Mouse (Mus musculus) inflammation-experienced regulatory T-cells (primary cell): ENCODE measurements around the gene Rpp21. TPM values are rescaled to one million over a fixed set of nuclear protein-coding genes. Genes with fewer than 3 reads are reported as not detected.

Experiments
- polyA plus RNA-seq, 2 experiments: library from polyadenylated mRNA; unstranded; fragments of 100-300 nt; shearing (Covaris generic); gene quantifications; one replicate each; pipeline ENCODE4 v1.2.1; 2017

Rpp21 gene
- polyA plus RNA-seq: 100 to 1,000 TPM; 154 to 160 TPM

DNA sequence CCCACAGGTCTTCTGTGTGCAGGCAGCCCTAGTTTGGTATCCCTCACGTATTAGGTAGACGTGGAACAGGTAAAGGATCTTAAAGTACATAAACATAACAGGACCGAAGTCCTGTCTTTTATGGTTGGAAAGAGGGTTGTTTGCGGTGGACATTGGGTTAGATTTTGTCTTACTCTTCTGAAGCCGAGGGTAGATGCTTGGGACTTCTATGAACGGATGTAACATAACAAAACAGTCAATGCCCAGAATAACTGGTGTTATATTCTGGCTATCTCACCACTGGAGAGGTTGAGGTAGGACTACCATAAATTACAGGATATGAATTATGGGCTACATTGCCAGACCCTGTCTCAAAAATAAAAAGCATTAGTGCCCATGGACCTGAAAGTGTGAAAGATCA is at the start of gene Rpp21:
Gene Rpp21 (minus strand): TSS at position 101 of the 400 bp plus-strand sequence.

DNA sequence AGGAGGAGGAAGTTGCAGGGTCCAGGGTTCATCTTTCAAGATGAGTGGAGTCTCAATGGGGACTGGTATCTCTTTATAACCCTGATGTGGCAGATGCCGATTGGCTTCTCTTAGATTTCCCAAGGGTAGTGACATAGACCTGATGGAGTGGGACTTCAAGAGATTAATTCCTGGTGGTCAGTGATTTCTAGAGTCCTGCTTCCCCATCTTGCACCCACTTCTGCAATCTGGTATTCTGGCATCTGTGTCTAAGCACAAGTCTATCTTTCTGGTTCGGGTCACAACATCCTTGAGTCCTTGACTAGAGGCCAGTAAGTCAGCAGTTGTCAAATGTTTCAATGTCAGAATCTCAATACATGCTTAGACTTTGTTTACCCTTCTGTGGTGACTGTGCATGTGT is 28.5 kb upstream of the Rpp21 start, which contains the start of gene H2-M10.2:
Gene H2-M10.2 (minus strand): TSS at position 101 of the 400 bp plus-strand sequence.

DNA sequence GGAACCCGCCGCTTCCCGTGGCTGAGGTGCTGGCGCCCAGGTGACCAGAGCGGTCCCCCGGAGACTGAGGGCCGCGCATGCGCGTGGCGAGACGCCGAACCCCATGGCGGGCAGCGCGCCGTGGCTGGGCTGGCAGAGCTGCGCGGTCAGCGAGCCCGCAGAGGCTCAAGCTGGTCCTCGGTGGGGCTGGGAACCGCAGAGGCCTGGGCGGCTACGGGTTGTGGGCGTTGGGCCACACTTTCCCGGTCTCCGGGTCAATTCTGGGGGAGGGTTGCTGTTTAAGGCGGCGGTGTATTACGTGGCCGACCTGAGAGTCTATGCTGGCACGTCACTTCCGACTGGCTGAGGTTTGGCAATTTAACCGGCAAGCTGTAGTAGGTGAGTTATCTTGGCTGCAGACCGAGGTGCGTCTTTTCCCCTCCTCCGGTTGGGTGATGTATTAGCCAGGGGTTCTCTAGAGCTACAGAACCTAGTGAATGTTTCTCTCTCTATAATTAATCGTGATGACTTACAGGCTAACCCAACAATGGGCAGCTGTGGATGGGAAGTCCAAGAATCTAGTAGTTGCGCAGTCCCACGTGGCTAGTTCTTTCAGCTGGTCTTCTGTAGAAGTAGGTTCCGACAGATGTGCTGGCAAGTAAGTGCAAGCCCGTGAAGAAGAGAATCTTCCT is 13.9 kb upstream of the Rpp21 start, which contains the start of gene Trim39:
Gene Trim39 (minus strand): TSS at position 662 of the 671 bp plus-strand sequence.

Other genes starting within 250 kb of the Rpp21 start
- gene H2-T24, start 237.5 kb downstream of the Rpp21 start, polyA plus RNA-seq: 10 to 100 TPM; 21.7 to 27.2 TPM
- 100 to 1,000 TPM; 636 to 770 TPM for gene H2-T23, start 225.2 kb downstream of the Rpp21 start, polyA plus RNA-seq
- gene H2-T22, start 215.3 kb downstream of the Rpp21 start, polyA plus RNA-seq: 100 to 1,000 TPM; 196 to 203 TPM
- under 1 TPM; 0.31 to 0.40 TPM for gene Gm6034, start 215.1 kb downstream of the Rpp21 start, polyA plus RNA-seq
- not detected for gene Gm11127, start 199.7 kb downstream of the Rpp21 start, polyA plus RNA-seq
- 1 to 10 TPM in 1 of 2 experiments, under 1 TPM in 1; 0.40 to 1.5 TPM for gene Gm19684, start 136.4 kb downstream of the Rpp21 start, polyA plus RNA-seq
- not detected for gene Gm7030, start 128.6 kb downstream of the Rpp21 start, polyA plus RNA-seq
- gene Gm8909, start 89.5 kb downstream of the Rpp21 start, polyA plus RNA-seq: 10 to 100 TPM in 1 of 2 experiments, 1 to 10 TPM in 1; 9.1 to 12.6 TPM
- under 1 TPM; 0.69 to 0.95 TPM for gene H2-T3, start 67.8 kb downstream of the Rpp21 start, polyA plus RNA-seq
- 10 to 100 TPM; 24.0 to 31.9 TPM for gene Trim39, start 14.2 kb upstream of the Rpp21 start, polyA plus RNA-seq
- gene H2-M10.2, start 28.4 kb upstream of the Rpp21 start, polyA plus RNA-seq: 1 to 10 TPM in 1 of 2 experiments, under 1 TPM in 1; 0.33 to 2.3 TPM
- not detected for gene H2-M10.1, start 68.1 kb upstream of the Rpp21 start, polyA plus RNA-seq
- not detected for gene H2-M10.3, start 110.3 kb upstream of the Rpp21 start, polyA plus RNA-seq
- not detected for gene H2-M10.4, start 204.3 kb upstream of the Rpp21 start, polyA plus RNA-seq